Mouse (Mus musculus): ENCODE measurements around the gene Emilin1. TPM values are rescaled to one million over a fixed set of nuclear protein-coding genes. Genes with fewer than 3 reads are reported as not detected.
A peak's percentile ranks its signal among the peaks of the same experiment; 100 is the strongest.

The Emilin1 gene
- polyA plus RNA-seq, 1 experiment from 2014 or later = 85.6 TPM

- WGBS = 73% methylated on average over 5 of the region's 5 CpGs
- no peak for TF ChIP-seq CTCF (IDR thresholded peaks at IDR 0.05; ENCODE audit: low read depth)
- no peak for TF ChIP-seq EP300 (optimal IDR thresholded peaks at IDR 0.05)
- H3K4me1 ChIP-seq (replicated peaks; ENCODE audit: control insufficient read depth, insufficient read depth) = no peaks in the 10 kb centered on the region
- H3K36me3 ChIP-seq (ENCODE audit: control insufficient read depth, insufficient read depth, low read length) = peaks cover 4% of the 10 kb centered on the region; the same call in 1 of the 2 replicates
- no peak overlapping the region for H3K4me3 ChIP-seq (ENCODE audit: low read depth, low read length)
- ATAC-seq (ENCODE audit: low FRiP score, low TSS enrichment) (no peak), DNase-seq (ENCODE audit: low spot score) (no peak)
- H3K27me3 ChIP-seq (ENCODE audit: control insufficient read depth, insufficient read depth, low read length) = no peaks in the 10 kb centered on the region
- H3K4me2 ChIP-seq (replicated peaks; ENCODE audit: low read depth) = no peak overlapping the region
- H3K9ac ChIP-seq (ENCODE audit: low read length) = no peak overlapping the region
- H3K9me3 ChIP-seq (ENCODE audit: control insufficient read depth, low read length) = no peaks in the 10 kb centered on the region
- H3K27ac ChIP-seq (replicated peaks) = no peak overlapping the region
These were observed 35.4 kb downstream of the Emilin1 start for GRCm38 (mm10) chr5:30948620-30949019.

GRCm38 (mm10) chr5:30949654-30950326 lies 36.6 kb downstream of the Emilin1 start:
- Histone ChIP-seq H3K36me3 (ENCODE audit: control insufficient read depth, insufficient read depth, low read length) (peaks cover 7% of the 10 kb centered on the region), H3K9ac (ENCODE audit: low read length) (peak overlapping the region; percentile 69), H3K27me3 (ENCODE audit: control insufficient read depth, insufficient read depth, low read length) (no peaks in the 10 kb centered on the region), H3K4me3 (ENCODE audit: low read depth, low read length) (peak overlapping the region; percentile 65), H3K4me2 (replicated peaks; ENCODE audit: low read depth) (peak overlapping the region; percentile 98), H3K4me1 (replicated peaks; ENCODE audit: control insufficient read depth, insufficient read depth) (no peaks in the 10 kb centered on the region), H3K27ac (replicated peaks) (peak overlapping the region; percentile 82), H3K9me3 (ENCODE audit: control insufficient read depth, low read length) (no peaks in the 10 kb centered on the region)
- under 1% methylated on average over 31 of the region's 31 CpGs for WGBS
- TF ChIP-seq EP300 (optimal IDR thresholded peaks at IDR 0.05) (no peak), CTCF (IDR thresholded peaks at IDR 0.05; ENCODE audit: low read depth) (peak; percentile 31; the same call in 1 of the 2 replicates)
- DNase-seq (ENCODE audit: low spot score) (peak; percentile 94), ATAC-seq (ENCODE audit: low FRiP score, low TSS enrichment) (peak; percentile 70)

GRCm38 (mm10) chr5:30950451-30950850 lies 37.2 kb downstream of the Emilin1 start:
- Histone ChIP-seq H3K9ac (ENCODE audit: low read length) (peak overlapping the region; percentile 69), H3K4me3 (ENCODE audit: low read depth, low read length) (peak overlapping the region; percentile 65), H3K4me1 (replicated peaks; ENCODE audit: control insufficient read depth, insufficient read depth) (no peaks in the 10 kb centered on the region), H3K4me2 (replicated peaks; ENCODE audit: low read depth) (peak overlapping the region; percentile 98), H3K36me3 (ENCODE audit: control insufficient read depth, insufficient read depth, low read length) (peaks cover 12% of the 10 kb centered on the region), H3K27ac (replicated peaks) (peak overlapping the region; percentile 82), H3K27me3 (ENCODE audit: control insufficient read depth, insufficient read depth, low read length) (no peaks in the 10 kb centered on the region), H3K9me3 (ENCODE audit: control insufficient read depth, low read length) (no peaks in the 10 kb centered on the region)
- DNase-seq (ENCODE audit: low spot score) (no peak), ATAC-seq (ENCODE audit: low FRiP score, low TSS enrichment) (no peak)
- 41% methylated on average over 4 of the region's 4 CpGs for WGBS
- TF ChIP-seq EP300 (optimal IDR thresholded peaks at IDR 0.05) = no peak
- no peak for TF ChIP-seq CTCF (IDR thresholded peaks at IDR 0.05; ENCODE audit: low read depth)

- 85% methylated on average over 2 of the region's 2 CpGs for WGBS
- H3K9ac ChIP-seq (ENCODE audit: low read length) = no peak overlapping the region
- no peaks in the 10 kb centered on the region for H3K27me3 ChIP-seq (ENCODE audit: control insufficient read depth, insufficient read depth, low read length)
- no peaks in the 10 kb centered on the region for H3K9me3 ChIP-seq (ENCODE audit: control insufficient read depth, low read length)
- TF ChIP-seq CTCF (IDR thresholded peaks at IDR 0.05; ENCODE audit: low read depth) (no peak), EP300 (optimal IDR thresholded peaks at IDR 0.05) (no peak)
- no peaks in the 10 kb centered on the region for H3K4me1 ChIP-seq (replicated peaks; ENCODE audit: control insufficient read depth, insufficient read depth)
- no peak overlapping the region for H3K4me3 ChIP-seq (ENCODE audit: low read depth, low read length)
- H3K4me2 ChIP-seq (replicated peaks; ENCODE audit: low read depth) = no peak overlapping the region; the same call in 1 of the 2 replicates
- DNase-seq (ENCODE audit: low spot score) (no peak), ATAC-seq (ENCODE audit: low FRiP score, low TSS enrichment) (no peak)
- H3K27ac ChIP-seq (replicated peaks) = no peak overlapping the region
- H3K36me3 ChIP-seq (ENCODE audit: control insufficient read depth, insufficient read depth, low read length) = peaks cover 16% of the 10 kb centered on the region
These were observed 37.7 kb downstream of the Emilin1 start for GRCm38 (mm10) chr5:30950922-30951321.

GRCm38 (mm10) chr5:30951706-30952105 lies 38.5 kb downstream of the Emilin1 start:
- Histone ChIP-seq H3K36me3 (ENCODE audit: control insufficient read depth, insufficient read depth, low read length) (peaks cover 16% of the 10 kb centered on the region), H3K9ac (ENCODE audit: low read length) (no peak overlapping the region), H3K27me3 (ENCODE audit: control insufficient read depth, insufficient read depth, low read length) (no peaks in the 10 kb centered on the region), H3K4me2 (replicated peaks; ENCODE audit: low read depth) (no peak overlapping the region), H3K4me1 (replicated peaks; ENCODE audit: control insufficient read depth, insufficient read depth) (no peaks in the 10 kb centered on the region), H3K4me3 (ENCODE audit: low read depth, low read length) (no peak overlapping the region), H3K9me3 (ENCODE audit: control insufficient read depth, low read length) (no peaks in the 10 kb centered on the region), H3K27ac (replicated peaks) (no peak overlapping the region)
- ATAC-seq (ENCODE audit: low FRiP score, low TSS enrichment) (no peak), DNase-seq (ENCODE audit: low spot score) (no peak)
- TF ChIP-seq EP300 (optimal IDR thresholded peaks at IDR 0.05) (no peak), CTCF (IDR thresholded peaks at IDR 0.05; ENCODE audit: low read depth) (no peak)
- WGBS = 76% methylated on average over 6 of the region's 6 CpGs

GRCm38 (mm10) chr5:30952551-30952950 lies 39.3 kb downstream of the Emilin1 start:
- DNase-seq (ENCODE audit: low spot score) (no peak), ATAC-seq (ENCODE audit: low FRiP score, low TSS enrichment) (no peak)
- TF ChIP-seq EP300 (optimal IDR thresholded peaks at IDR 0.05) (no peak), CTCF (IDR thresholded peaks at IDR 0.05; ENCODE audit: low read depth) (no peak)
- 77% methylated on average over 5 of the region's 5 CpGs for WGBS
- Histone ChIP-seq H3K36me3 (ENCODE audit: control insufficient read depth, insufficient read depth, low read length) (peaks cover 16% of the 10 kb centered on the region), H3K27ac (replicated peaks) (no peak overlapping the region), H3K9ac (ENCODE audit: low read length) (no peak overlapping the region), H3K27me3 (ENCODE audit: control insufficient read depth, insufficient read depth, low read length) (no peaks in the 10 kb centered on the region), H3K9me3 (ENCODE audit: control insufficient read depth, low read length) (no peaks in the 10 kb centered on the region), H3K4me3 (ENCODE audit: low read depth, low read length) (no peak overlapping the region), H3K4me2 (replicated peaks; ENCODE audit: low read depth) (no peak overlapping the region), H3K4me1 (replicated peaks; ENCODE audit: control insufficient read depth, insufficient read depth) (no peaks in the 10 kb centered on the region)
